Mouse (Mus musculus) embryonic fibroblast, embryonic 13.5 days (primary cell): ENCODE measurements around the gene Pgpep1l.

Experiments
- CTCF ChIP-seq: IDR thresholded peaks from 2 replicates; pipeline ENCODE4 v1.5.1; 2011; ENCODE audit warnings: mild to moderate bottlenecking, control low read depth, low read length, moderate library complexity, borderline replicate concordance; ENCODE audit not compliant: insufficient read depth
- POLR2A ChIP-seq: IDR thresholded peaks from 2 replicates; pipeline ENCODE4 v1.6.1; 2011; ENCODE audit warnings: low read depth, mild to moderate bottlenecking, control low read depth, low read length, moderate library complexity

GRCm38 (mm10) chr7:68285851-68286298, 21.8 kb upstream of the Pgpep1l start:
- TF ChIP-seq POLR2A, result no peak
- TF ChIP-seq CTCF, result no peak
